Mouse (Mus musculus) MEL (cell line): ENCODE measurements at regions not wholly inside any gene's neighbourhood (a gene's known extent, or its start where the extent isn't known, plus 50 kb on each side); places are given as distances from the start of the nearest gene placed in this dataset.

ENCODE experiments used
- HCFC1 ChIP-seq: IDR thresholded peaks from 2 replicates; pipeline ENCODE4 v1.6.1; 2012; ENCODE audit warnings: low read depth, mild to moderate bottlenecking, inconsistent platforms, low read length, improper control_type of control experiment, moderate library complexity
- JUND ChIP-seq: IDR thresholded peaks from 2 replicates; pipeline ENCODE4 v1.6.1; 2011; ENCODE audit warnings: low read depth, mild to moderate bottlenecking, improper control_type of control experiment, low read length
- POLR2A ChIP-seq, 2 experiments: IDR thresholded peaks; 2 replicates each; pipeline ENCODE4 v1.6.1; 2011 to 2012; ENCODE audit warnings: low read length in 2 of 2, mild to moderate bottlenecking in 2 of 2, control low read depth in 1 of 2, improper control_type of control experiment in 1 of 2, low read depth in 1 of 2, moderate library complexity in 1 of 2; ENCODE audit not compliant: control insufficient read depth in 1 of 2, insufficient read depth in 1 of 2, poor library complexity in 1 of 2
- SMC3 ChIP-seq: IDR thresholded peaks from 2 replicates; pipeline ENCODE4 v1.6.1; 2011; ENCODE audit warnings: low read depth, low read length, improper control_type of control experiment
- TCF12 ChIP-seq: IDR thresholded peaks from 2 replicates; pipeline ENCODE4 v1.6.1; 2014; ENCODE audit warnings: low read depth, mild to moderate bottlenecking, inconsistent platforms, low read length, improper control_type of control experiment, moderate library complexity

- no peak for TF ChIP-seq SMC3
- TF ChIP-seq HCFC1: no peak
- no peak for TF ChIP-seq JUND
- no peak for TF ChIP-seq TCF12
- no peak for TF ChIP-seq POLR2A (IDR thresholded peaks at IDR 0.05; ENCODE audit: control insufficient read depth in 1 of 2, insufficient read depth in 1 of 2, low read depth in 1 of 2, low read length in 2 of 2, poor library complexity in 1 of 2)
Measured at GRCm38 (mm10) chr9:47283746-47284455, 246.1 kb upstream of the Cadm1 start.
